19 mouse cellular contexts compared by ENCODE assay signal in the genomic region with DNA sequence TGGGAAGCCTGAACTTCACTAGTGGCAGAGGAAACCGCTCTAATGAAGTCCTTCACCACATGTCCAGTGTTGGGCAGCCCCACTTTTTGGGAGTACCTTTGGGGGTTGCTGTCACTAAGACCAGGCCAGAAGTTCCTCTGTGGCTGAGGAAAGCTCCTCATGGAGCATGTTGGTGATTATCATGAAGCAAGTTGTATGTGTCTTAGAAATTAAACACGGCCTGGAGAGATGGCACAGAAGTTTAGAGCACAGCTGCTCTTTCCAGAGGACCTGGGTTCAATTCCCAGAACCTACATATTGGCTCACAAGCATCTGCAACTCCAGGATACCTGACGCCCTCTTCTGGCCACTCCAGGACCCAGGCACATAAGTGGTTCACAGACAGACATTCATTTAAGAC.
DNase-seq lines count a peak whose midpoint lies in the region; TF ChIP-seq lines count a peak whose summit lies in the region.
"Had no signal": no experiment of that assay in that cellular context is flagged by ENCODE, and none has a peak within 500 bp of the region (broad histone marks: within the 10 kb centered on the region; RNA-seq: fewer than 3 reads in every experiment).

No protein-coding gene starts in this region.

- DNase-seq in layer of hippocampus, adult 2 months (ENCODE audit: low spot score in 2 of 2) = no peak
- DNase-seq in layer of hippocampus, adult 8-10 months (ENCODE audit: low spot score in 2 of 2) = no peak
- DNase-seq in thymus, postnatal 25 days = peak; percentile 2
- no peak for DNase-seq in thymus, adult 2 months
- DNase-seq in ES-E14 (ENCODE audit: low read depth, low spot score) (peak; percentile 7), MN1 (ENCODE audit: low spot score) (no peak)
- no peak for DNase-seq in cerebellum, postnatal 14 days
- DNase-seq: adrenal gland, postnatal 25 days; cerebellum, adult 18-20 months; cerebellum, postnatal 36 days; kidney, adult 11 months; lung, embryonic 14.5 days; right cerebral cortex, adult 18-20 months; thymus, adult 18-20 months had no signal

- no peaks in the 10 kb centered on the region for H3K4me1 ChIP-seq in thymus, adult 2 months (replicated peaks; ENCODE audit: control insufficient read depth, insufficient read depth, low read length)
- H3K4me1 ChIP-seq in ES-E14 (ENCODE audit: control insufficient read depth in 2 of 2, insufficient read depth in 2 of 2, low read length in 2 of 2, poor library complexity in 1 of 2) = no peaks in the 10 kb centered on the region
- H3K4me1 ChIP-seq: embryonic facial prominence, embryonic 15.5 days had no signal

- no peak overlapping the region for H3K4me3 ChIP-seq in layer of hippocampus, adult 2 months
- H3K4me3 ChIP-seq in thymus, adult 2 months (ENCODE audit: control insufficient read depth, insufficient read depth, low read length) = no peak overlapping the region
- no peak overlapping the region for H3K4me3 ChIP-seq in ES-E14 (ENCODE audit: insufficient read depth in 1 of 2, low read depth in 1 of 2, low read length in 2 of 2, poor library complexity in 1 of 2, severe bottlenecking in 1 of 2)
- H3K4me3 ChIP-seq: embryonic facial prominence, embryonic 15.5 days; heart, embryonic 15.5 days; midbrain, embryonic 10.5 days; neural tube, embryonic 13.5 days had no signal

- in situ Hi-C loops in ES-E14 (cut with MboI; ENCODE audit: low sequenced_read_pairs in 2 of 2, unreplicated experiment in 2 of 2) = no loop called here

- TF ChIP-seq CTCF in layer of hippocampus, adult 2 months (conservative IDR thresholded peaks at IDR 0.05) = peak; percentile 44
- TF ChIP-seq CTCF in thymus, adult 2 months (IDR thresholded peaks at IDR 0.05; ENCODE audit: borderline replicate concordance, control insufficient read depth, extremely low read depth, insufficient read depth, low read length, poor library complexity) = no peak

- H3K9me3 ChIP-seq in ES-E14 (ENCODE audit: control insufficient read depth, insufficient read depth, low read depth, low read length) = no peaks in the 10 kb centered on the region
- H3K9me3 ChIP-seq: embryonic facial prominence, embryonic 15.5 days; heart, embryonic 15.5 days; midbrain, embryonic 10.5 days; neural tube, embryonic 13.5 days had no signal

- H3K27me3 ChIP-seq in thymus, adult 2 months (ENCODE audit: control insufficient read depth, insufficient read depth, low read length) = no peaks in the 10 kb centered on the region
- H3K27me3 ChIP-seq: embryonic facial prominence, embryonic 15.5 days; heart, embryonic 15.5 days; neural tube, embryonic 13.5 days had no signal

- WGBS in thymus, adult 2 months = 96% methylated on average over 3 of the region's 3 CpGs

- H3K27ac ChIP-seq in layer of hippocampus, adult 2 months = no peak overlapping the region
- no peak overlapping the region for H3K27ac ChIP-seq in thymus, adult 2 months (ENCODE audit: control insufficient read depth, insufficient read depth, low read length)
- H3K27ac ChIP-seq in ES-E14 (ENCODE audit: insufficient read depth, low read depth, low read length, poor library complexity, severe bottlenecking) = no peak overlapping the region
- H3K27ac ChIP-seq: embryonic facial prominence, embryonic 15.5 days; heart, embryonic 15.5 days; macrophage; midbrain, embryonic 10.5 days; neural tube, embryonic 13.5 days had no signal

- TF ChIP-seq POLR2A in thymus, adult 2 months (IDR thresholded peaks at IDR 0.05; ENCODE audit: control insufficient read depth, extremely low read depth, insufficient read depth, low read length, poor library complexity) = no peak

- H3K36me3 ChIP-seq in thymus, adult 2 months (ENCODE audit: control insufficient read depth, insufficient read depth, low read length) = no peaks in the 10 kb centered on the region
- no peaks in the 10 kb centered on the region for H3K36me3 ChIP-seq in ES-E14 (ENCODE audit: control insufficient read depth, insufficient read depth, low read length, poor library complexity, severe bottlenecking)
- H3K36me3 ChIP-seq: embryonic facial prominence, embryonic 15.5 days; heart, embryonic 15.5 days; midbrain, embryonic 10.5 days; neural tube, embryonic 13.5 days had no signal

- H3K9ac ChIP-seq in ES-E14 (ENCODE audit: insufficient read depth, low read depth, low read length, poor library complexity, severe bottlenecking) = no peak overlapping the region
- H3K9ac ChIP-seq: embryonic facial prominence, embryonic 15.5 days; heart, embryonic 15.5 days; lung, embryonic 14.5 days; neural tube, embryonic 13.5 days had no signal

TF ChIP-seq in ES-E14, 5 proteins besides CTCF, POLR2A, EP300 and RAD21:
- TF ChIP-seq CHD2 (IDR thresholded peaks at IDR 0.05; ENCODE audit: low read depth, low read length) = no peak
- TF ChIP-seq MAFK (IDR thresholded peaks at IDR 0.05; ENCODE audit: insufficient read depth, low read depth, low read length) = no peak
- TF ChIP-seq ZNF384 (IDR thresholded peaks at IDR 0.05; ENCODE audit: low read depth, low read length) = no peak
- TF ChIP-seq ZC3H11A (IDR thresholded peaks at IDR 0.05; ENCODE audit: borderline replicate concordance, low read depth, low read length) = no peak
- no peak for TF ChIP-seq HCFC1 (IDR thresholded peaks at IDR 0.05; ENCODE audit: borderline replicate concordance, insufficient read depth, low read length)

Comparison
In these comparisons a context has a peak if more than half of its experiments do, and no peak if none do; other contexts are left out.
1. DNase-seq: peak in thymus, postnatal 25 days (single experiment) and ES-E14 (single experiment); none in layer of hippocampus, adult 2 months (0 of 2), layer of hippocampus, adult 8-10 months (0 of 2), thymus, adult 2 months (single experiment), cerebellum, postnatal 14 days (0 of 2) and MN1 (single experiment).